Mouse (Mus musculus) stomach, embryonic 15.5 days (tissue): ENCODE results near the gene Olfr1339. TPM values are rescaled to one million over a fixed set of nuclear protein-coding genes. Genes with fewer than 3 reads are reported as not detected.

Source experiments
- ATAC-seq: fragments of 200-750 bp; cut with Nextera tagmentation; 2 replicates; pipeline ENCODE4 v1.8.0; 2017; ENCODE audit warnings: low read depth, moderate number of reproducible peaks, moderate TSS enrichment; ENCODE audit not compliant: insufficient read depth, low FRiP score
- H3K27ac ChIP-seq: fragments of 300-500 bp; sonication (generic); 2 replicates; pipeline ENCODE4 v1.5.1; 2015; ENCODE audit warnings: mild to moderate bottlenecking, inconsistent platforms
- H3K27me3 ChIP-seq: fragments of 300-500 bp; sonication (generic); replicated peaks from 2 replicates; pipeline ENCODE4 v1.6.1; 2015; ENCODE audit warnings: inconsistent platforms
- H3K36me3 ChIP-seq: fragments of 300-500 bp; sonication (generic); 2 replicates; pipeline ENCODE4 v1.6.1; 2015; ENCODE audit warnings: inconsistent platforms
- H3K4me1 ChIP-seq: fragments of 300-500 bp; sonication (generic); 2 replicates; pipeline ENCODE4 v1.6.1; 2015; ENCODE audit warnings: inconsistent platforms
- H3K4me2 ChIP-seq: fragments of 300-500 bp; sonication (generic); 2 replicates; pipeline ENCODE4 v1.6.1; 2015; ENCODE audit warnings: mild to moderate bottlenecking, inconsistent platforms
- H3K4me3 ChIP-seq: fragments of 300-500 bp; sonication (generic); replicated peaks from 2 replicates; pipeline ENCODE4 v1.5.1; 2015; ENCODE audit warnings: inconsistent platforms
- H3K9ac ChIP-seq: fragments of 300-500 bp; sonication (generic); 2 replicates; pipeline ENCODE4 v1.6.1; 2015; ENCODE audit warnings: inconsistent platforms
- H3K9me3 ChIP-seq: fragments of 300-500 bp; sonication (generic); 2 replicates; pipeline ENCODE4 v1.6.1; 2016; ENCODE audit warnings: inconsistent platforms
- WGBS: fragments of 180-500 bp; shearing (Covaris S2); methylation state at CpG from one replicate; pipeline ENCODE4 v1.1.7; 2015; 5-methylcytosine and 5-hydroxymethylcytosine counted together
- polyA plus RNA-seq: library from polyadenylated mRNA; unstranded; fragments of >200 nt; fragmentation: Nextera tagmentation; extraction: Ambion mirVana; gene quantifications from 2 replicates; pipeline ENCODE4 v1.2.1, GENCODE M21; 2015

The Olfr1339 gene
- polyA plus RNA-seq, 1 experiment from 2014 or later = not detected

- no peak within 1 kb of the TSS for H3K9ac ChIP-seq
- no peak within 1 kb of the TSS for H3K4me3 ChIP-seq
- H3K4me1 ChIP-seq = no peaks in the 10 kb centered on the region
- H3K36me3 ChIP-seq = no peaks in the 10 kb centered on the region
- no peaks in the 10 kb centered on the region for H3K27me3 ChIP-seq
- no peaks in the 10 kb centered on the region for H3K9me3 ChIP-seq
- ATAC-seq = no peak
- no peak within 1 kb of the TSS for H3K4me2 ChIP-seq
- H3K27ac ChIP-seq = no peak within 1 kb of the TSS
- 79% methylated on average over 1 of the region's 1 CpGs for WGBS
Measured at GRCm38 (mm10) chr4:118758637-118759036, 26.7 kb downstream of the Olfr1339 start, which contains the start of gene Olfr1338. Gene Olfr1338, minus strand, starts transcription at chr4:118758737.

GRCm38 (mm10) chr4:118782486-118782885 lies 50.5 kb downstream of the Olfr1339 start, which contains the start of gene Olfr1337:
Gene Olfr1337, minus strand, starts transcription at chr4:118782586.
- WGBS = 77% methylated on average over 2 of the region's 2 CpGs
- no peaks in the 10 kb centered on the region for H3K36me3 ChIP-seq
- no peak within 1 kb of the TSS for H3K9ac ChIP-seq
- H3K9me3 ChIP-seq = no peaks in the 10 kb centered on the region
- ATAC-seq = no peak
- H3K27me3 ChIP-seq = no peaks in the 10 kb centered on the region
- no peaks in the 10 kb centered on the region for H3K4me1 ChIP-seq
- no peak within 1 kb of the TSS for H3K27ac ChIP-seq
- no peak within 1 kb of the TSS for H3K4me2 ChIP-seq
- no peak within 1 kb of the TSS for H3K4me3 ChIP-seq

Other genes with a start within 250 kb of the Olfr1339 start
- 20.6 and 22.9 TPM in 2 replicates for gene Tie1, start 242.1 kb upstream of the Olfr1339 start, polyA plus RNA-seq
- gene 2610528J11Rik, start 205.2 kb upstream of the Olfr1339 start, polyA plus RNA-seq = 30.4 and 33.8 TPM in 2 replicates
- gene Tmem125, start 188.1 kb upstream of the Olfr1339 start, polyA plus RNA-seq = 8.7 and 10.1 TPM in 2 replicates
- gene Cfap57, start 111.4 kb upstream of the Olfr1339 start, polyA plus RNA-seq = 0.06 and 0.33 TPM in 2 replicates
- 129 and 151 TPM in 2 replicates for gene Ebna1bp2, start 111.4 kb upstream of the Olfr1339 start, polyA plus RNA-seq
- gene Olfr62, start 73.2 kb upstream of the Olfr1339 start, polyA plus RNA-seq = not detected in 2 replicates
- gene Olfr1342, start 39.4 kb upstream of the Olfr1339 start, polyA plus RNA-seq = not detected in 2 replicates
- not detected in 2 replicates for gene Olfr1341, start 28.7 kb upstream of the Olfr1339 start, polyA plus RNA-seq
- gene Olfr1340, start 12.0 kb upstream of the Olfr1339 start, polyA plus RNA-seq = not detected in 2 replicates
- not detected in 2 replicates for gene Olfr1338, start 26.6 kb downstream of the Olfr1339 start, polyA plus RNA-seq
- not detected in 2 replicates for gene Olfr1337, start 50.4 kb downstream of the Olfr1339 start, polyA plus RNA-seq
- not detected in 2 replicates for gene Olfr1335, start 77.8 kb downstream of the Olfr1339 start, polyA plus RNA-seq
- gene Olfr1333, start 104.1 kb downstream of the Olfr1339 start, polyA plus RNA-seq = not detected in 2 replicates
- not detected in 2 replicates for gene Olfr1331, start 132.5 kb downstream of the Olfr1339 start, polyA plus RNA-seq
- gene Olfr1330, start 156.4 kb downstream of the Olfr1339 start, polyA plus RNA-seq = not detected in 2 replicates
- not detected in 2 replicates for gene Olfr1329, start 185.3 kb downstream of the Olfr1339 start, polyA plus RNA-seq
- gene Olfr1328, start 206.4 kb downstream of the Olfr1339 start, polyA plus RNA-seq = not detected in 2 replicates
- not detected in 2 replicates for gene Lao1, start 229.4 kb downstream of the Olfr1339 start, polyA plus RNA-seq